In the genomic region with DNA sequence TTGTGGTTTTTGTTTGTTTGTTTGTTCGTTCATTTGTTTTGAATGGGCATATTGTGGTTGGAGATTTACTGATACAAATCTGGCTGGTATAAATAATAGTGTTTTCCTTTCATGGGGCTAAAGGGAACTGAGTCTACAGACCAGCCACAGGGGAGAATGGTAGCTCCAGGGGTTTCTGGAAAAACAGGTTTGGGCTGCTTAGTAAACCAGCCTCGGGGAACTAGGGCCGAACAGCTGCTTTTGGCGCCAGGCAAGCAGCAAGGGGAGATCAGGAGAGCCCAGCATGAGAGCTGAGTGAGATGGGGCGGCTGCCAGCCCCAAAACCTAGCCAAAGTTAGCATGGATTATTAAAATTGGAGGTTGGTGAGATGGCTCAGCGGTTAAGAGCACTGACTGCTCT, we compare ENCODE assay signal across 24 mouse cellular contexts.
A peak's percentile ranks its signal among the peaks of the same experiment; 100 is the strongest.
DNase-seq lines count a peak whose midpoint lies in the region; ATAC-seq and TF ChIP-seq lines count a peak whose summit lies in the region.
"Had no signal": no experiment of that assay in that cellular context is flagged by ENCODE, and none has a peak within 500 bp of the region (broad histone marks: within the 10 kb centered on the region; RNA-seq: fewer than 3 reads in every experiment).

No protein-coding gene starts in this region.

- in situ Hi-C loops in ES-E14 (cut with MboI; ENCODE audit: low sequenced_read_pairs in 2 of 2, unreplicated experiment in 2 of 2): no loop called here

- no peak overlapping the region for H3K4me3 ChIP-seq in lung, embryonic 14.5 days (ENCODE audit: low read depth, low read length)
- H3K4me3 ChIP-seq in ES-Bruce4 (ENCODE audit: low read depth, low read length) (no peak overlapping the region), ES-E14 (ENCODE audit: insufficient read depth in 1 of 2, low read depth in 1 of 2, low read length in 2 of 2, poor library complexity in 1 of 2, severe bottlenecking in 1 of 2) (no peak overlapping the region)
- H3K4me3 ChIP-seq in stomach, embryonic 14.5 days (ENCODE audit: low read depth, low read length): no peak overlapping the region
- H3K4me3 ChIP-seq: hindbrain, embryonic 13.5 days; limb, embryonic 10.5 days; liver, embryonic 15.5 days; megakaryocyte, embryonic 14.5 days; myocyte; neural tube, embryonic 13.5 days had no signal

- no peaks in the 10 kb centered on the region for H3K27me3 ChIP-seq in lung, embryonic 14.5 days (ENCODE audit: insufficient read depth, low read length)
- no peaks in the 10 kb centered on the region for H3K27me3 ChIP-seq in ES-Bruce4 (ENCODE audit: control insufficient read depth, insufficient read depth, low read length, poor library complexity, severe bottlenecking)
- H3K27me3 ChIP-seq in stomach, embryonic 14.5 days (ENCODE audit: control insufficient read depth, insufficient read depth, low read length): no peaks in the 10 kb centered on the region
- H3K27me3 ChIP-seq: hindbrain, embryonic 13.5 days; liver, embryonic 15.5 days; megakaryocyte, embryonic 14.5 days; neural tube, embryonic 13.5 days had no signal

- no peaks in the 10 kb centered on the region for H3K9me3 ChIP-seq in lung, embryonic 14.5 days (ENCODE audit: low read depth, low read length)
- H3K9me3 ChIP-seq in ES-Bruce4 (replicated peaks; ENCODE audit: control insufficient read depth, insufficient read depth, low read length, poor library complexity, severe bottlenecking) (no peaks in the 10 kb centered on the region), ES-E14 (ENCODE audit: control insufficient read depth, insufficient read depth, low read depth, low read length) (no peaks in the 10 kb centered on the region)
- H3K9me3 ChIP-seq in stomach, embryonic 14.5 days (ENCODE audit: control insufficient read depth, low read depth, low read length): no peaks in the 10 kb centered on the region
- H3K9me3 ChIP-seq: hindbrain, embryonic 13.5 days; limb, embryonic 10.5 days; liver, embryonic 15.5 days; neural tube, embryonic 13.5 days had no signal

- DNase-seq in lung, embryonic 14.5 days: peak; percentile 62
- DNase-seq in lung, postnatal 10 days: no peak
- DNase-seq in ES-E14 (ENCODE audit: low read depth, low spot score): no peak
- no peak for DNase-seq in frontal cortex, postnatal 25 days (ENCODE audit: low spot score in 2 of 2)
- DNase-seq in spleen, postnatal 36 days (ENCODE audit: low spot score in 2 of 2): no peak
- DNase-seq: adrenal gland, postnatal 25 days; cerebellum, adult 8-10 months; cerebellum, postnatal 36 days; forebrain, postnatal 0 days; gastrocnemius, postnatal 36 days; heart, postnatal 36 days; liver; lung, postnatal 14 days; midbrain, embryonic 14.5 days; right cerebral cortex, postnatal 4 days had no signal

- H3K9ac ChIP-seq in lung, embryonic 14.5 days: no peak overlapping the region
- H3K9ac ChIP-seq in ES-Bruce4 (ENCODE audit: low read depth, poor library complexity, severe bottlenecking): no peak overlapping the region
- no peak overlapping the region for H3K9ac ChIP-seq in ES-E14 (ENCODE audit: insufficient read depth, low read depth, low read length, poor library complexity, severe bottlenecking)
- H3K9ac ChIP-seq in stomach, embryonic 14.5 days (replicated peaks; ENCODE audit: low read depth, low read length): no peak overlapping the region
- H3K9ac ChIP-seq: forebrain, postnatal 0 days; hindbrain, embryonic 13.5 days; liver, embryonic 15.5 days; neural tube, embryonic 13.5 days had no signal

- peak; percentile 84 for TF ChIP-seq EP300 in ES-Bruce4 (IDR thresholded peaks at IDR 0.05; ENCODE audit: insufficient read depth, low read depth, low read length)

- TF ChIP-seq CTCF in lung, embryonic 14.5 days (IDR thresholded peaks at IDR 0.05; ENCODE audit: low read depth): no peak
- no peak for TF ChIP-seq CTCF in ES-Bruce4 (IDR thresholded peaks at IDR 0.05; ENCODE audit: low read depth, low read length)

- no peaks in the 10 kb centered on the region for H3K36me3 ChIP-seq in lung, embryonic 14.5 days (ENCODE audit: insufficient read depth)
- H3K36me3 ChIP-seq in ES-Bruce4 (ENCODE audit: control insufficient read depth, insufficient read depth, low read length, poor library complexity, severe bottlenecking): no peaks in the 10 kb centered on the region
- H3K36me3 ChIP-seq in ES-E14 (ENCODE audit: control insufficient read depth, insufficient read depth, low read length, poor library complexity, severe bottlenecking): no peaks in the 10 kb centered on the region
- no peaks in the 10 kb centered on the region for H3K36me3 ChIP-seq in stomach, embryonic 14.5 days (ENCODE audit: control insufficient read depth, insufficient read depth, low read length)
- H3K36me3 ChIP-seq: hindbrain, embryonic 13.5 days; limb, embryonic 10.5 days; liver, embryonic 15.5 days; neural tube, embryonic 13.5 days had no signal

- WGBS in lung, embryonic 14.5 days: 35% methylated on average over 6 of the region's 6 CpGs
- WGBS in stomach, embryonic 14.5 days: 42% methylated on average over 6 of the region's 6 CpGs

- ATAC-seq in lung, embryonic 14.5 days (ENCODE audit: insufficient read depth): peak; percentile 77; the same call in 1 of the 2 replicates
- peak; percentile 77 for ATAC-seq in stomach, embryonic 14.5 days (ENCODE audit: insufficient number of reproducible peaks, insufficient read depth, low FRiP score, low read depth)
- ATAC-seq: forebrain, postnatal 0 days had no signal

- no peak overlapping the region for H3K4me2 ChIP-seq in lung, embryonic 14.5 days
- H3K4me2 ChIP-seq in stomach, embryonic 14.5 days (replicated peaks; ENCODE audit: low read depth, low read length): no peak overlapping the region
- H3K4me2 ChIP-seq: hindbrain, embryonic 13.5 days; liver, embryonic 15.5 days; neural tube, embryonic 13.5 days had no signal

- no peak overlapping the region for H3K27ac ChIP-seq in lung, embryonic 14.5 days (ENCODE audit: low read depth)
- H3K27ac ChIP-seq in ES-Bruce4 (ENCODE audit: insufficient read depth, low read length) (peak overlapping the region; percentile 89), ES-E14 (ENCODE audit: insufficient read depth, low read depth, low read length, poor library complexity, severe bottlenecking) (peak overlapping the region; percentile 33; the same call in 1 of the 2 replicates)
- H3K27ac ChIP-seq in stomach, embryonic 14.5 days (ENCODE audit: low read length): no peak overlapping the region
- H3K27ac ChIP-seq: hindbrain, embryonic 13.5 days; kidney, postnatal 0 days; limb, embryonic 10.5 days; liver, embryonic 15.5 days; neural tube, embryonic 13.5 days had no signal

- no peaks in the 10 kb centered on the region for H3K4me1 ChIP-seq in lung, embryonic 14.5 days (ENCODE audit: insufficient read depth)
- peaks cover 4% of the 10 kb centered on the region for H3K4me1 ChIP-seq in ES-Bruce4 (ENCODE audit: control insufficient read depth, insufficient read depth, low read length)
- peaks cover 0 to 2% of the 10 kb centered on the region in 2 experiments; a peak in 1 of 4 replicates for H3K4me1 ChIP-seq in ES-E14 (ENCODE audit: control insufficient read depth in 2 of 2, insufficient read depth in 2 of 2, low read length in 2 of 2, poor library complexity in 1 of 2)
- no peaks in the 10 kb centered on the region for H3K4me1 ChIP-seq in stomach, embryonic 14.5 days (ENCODE audit: control insufficient read depth, insufficient read depth, low read length)
- H3K4me1 ChIP-seq: hindbrain, embryonic 13.5 days; liver, embryonic 15.5 days; megakaryocyte, embryonic 14.5 days; neural tube, embryonic 13.5 days had no signal

- no peak for TF ChIP-seq POLR2A in ES-Bruce4 (IDR thresholded peaks at IDR 0.05; ENCODE audit: insufficient read depth, low read length)

TF ChIP-seq in ES-E14, 5 proteins besides CTCF, POLR2A, EP300 and RAD21:
- TF ChIP-seq ZC3H11A (IDR thresholded peaks at IDR 0.05; ENCODE audit: borderline replicate concordance, low read depth, low read length) (no peak), HCFC1 (IDR thresholded peaks at IDR 0.05; ENCODE audit: borderline replicate concordance, insufficient read depth, low read length) (no peak), ZNF384 (IDR thresholded peaks at IDR 0.05; ENCODE audit: low read depth, low read length) (no peak), CHD2 (IDR thresholded peaks at IDR 0.05; ENCODE audit: low read depth, low read length) (no peak)

Comparison
In these comparisons a context has a peak if more than half of its experiments do, and no peak if none do; other contexts are left out.
1. H3K27ac ChIP-seq: peak in ES-Bruce4 (single experiment) and ES-E14 (single experiment); none in lung, embryonic 14.5 days (single experiment) and stomach, embryonic 14.5 days (single experiment).